Mouse (Mus musculus) myocyte (in vitro differentiated cells): ENCODE results near the gene Preb. TPM values are rescaled to one million over a fixed set of nuclear protein-coding genes. Genes with fewer than 3 reads are reported as not detected.

Experiments used
- H3K27me3 ChIP-seq: one replicate; pipeline ENCODE4 v1.6.1; 2011; ENCODE audit not compliant: control insufficient read depth, insufficient read depth, insufficient read length
- H3K36me3 ChIP-seq: one replicate; pipeline ENCODE4 v1.6.1; 2011; ENCODE audit not compliant: control insufficient read depth, insufficient read depth
- H3K4me2 ChIP-seq: one replicate; pipeline ENCODE4 v1.6.1; 2011; ENCODE audit warnings: low read depth, control low read depth
- H3K4me3 ChIP-seq: one replicate; pipeline ENCODE4 v1.5.1; 2011; ENCODE audit warnings: mild to moderate bottlenecking, control low read depth, moderate library complexity
- H3K79me2 ChIP-seq: one replicate; pipeline ENCODE4 v1.6.1; 2011; ENCODE audit not compliant: control insufficient read depth, insufficient read depth
- H3ac ChIP-seq: one replicate; pipeline ENCODE4 v1.6.1; 2011; ENCODE audit not compliant: control insufficient read depth, insufficient read length
- CEBPB ChIP-seq: IDR thresholded peaks from 2 replicates; pipeline ENCODE4 v1.6.1; 2011; ENCODE audit warnings: mild to moderate bottlenecking, moderate library complexity; ENCODE audit not compliant: poor library complexity, insufficient read depth, severe bottlenecking
- E2F4 ChIP-seq: IDR thresholded peaks from one replicate; pipeline ENCODE4 v1.6.1; 2011; ENCODE audit warnings: mild to moderate bottlenecking, control low read depth, moderate library complexity; ENCODE audit not compliant: insufficient read depth
- MAX ChIP-seq: IDR thresholded peaks from one replicate; pipeline ENCODE4 v1.6.1; 2011; ENCODE audit warnings: low read depth, mild to moderate bottlenecking, control low read depth
- MYOD1 ChIP-seq, 3 experiments: IDR thresholded peaks; one replicate each; pipeline ENCODE4 v1.6.1; 2011; ENCODE audit warnings: control low read depth in 2 of 3, low read depth in 2 of 3, mild to moderate bottlenecking in 2 of 3, moderate library complexity in 1 of 3; ENCODE audit not compliant: insufficient read length in 2 of 3, control insufficient read depth in 1 of 3
- MYOG ChIP-seq, 3 experiments: IDR thresholded peaks; one replicate each; pipeline ENCODE4 v1.6.1; 2011; ENCODE audit warnings: control low read depth in 2 of 3, low read depth in 2 of 3, mild to moderate bottlenecking in 2 of 3; ENCODE audit not compliant: insufficient read length in 2 of 3, control insufficient read depth in 1 of 3, insufficient read depth in 1 of 3
- POLR2A ChIP-seq: IDR thresholded peaks from one replicate; pipeline ENCODE4 v1.6.1; 2011; ENCODE audit warnings: low read depth, mild to moderate bottlenecking, control low read depth, moderate library complexity; ENCODE audit not compliant: insufficient read length
- POLR2AphosphoS2 ChIP-seq: IDR thresholded peaks from one replicate; pipeline ENCODE4 v1.6.1; 2011; ENCODE audit warnings: low read depth, control low read depth; ENCODE audit not compliant: insufficient read length
- REST ChIP-seq: IDR thresholded peaks from one replicate; pipeline ENCODE4 v1.6.1; 2011; ENCODE audit warnings: mild to moderate bottlenecking, control low read depth, moderate library complexity; ENCODE audit not compliant: insufficient read depth, insufficient read length
- SRF ChIP-seq: IDR thresholded peaks from one replicate; pipeline ENCODE4 v1.6.1; 2011; ENCODE audit warnings: low read depth; ENCODE audit not compliant: control insufficient read depth, insufficient read length
- TCF12 ChIP-seq: IDR thresholded peaks from one replicate; pipeline ENCODE4 v1.6.1; 2011; ENCODE audit warnings: mild to moderate bottlenecking, control low read depth; ENCODE audit not compliant: poor library complexity, insufficient read depth, severe bottlenecking
- TCF3 ChIP-seq: IDR thresholded peaks from one replicate; pipeline ENCODE4 v1.6.1; 2011; ENCODE audit warnings: low read depth, control low read depth; ENCODE audit not compliant: insufficient read length
- USF1 ChIP-seq: IDR thresholded peaks from one replicate; pipeline ENCODE4 v1.6.1; 2011; ENCODE audit warnings: low read depth, mild to moderate bottlenecking, control low read depth, moderate library complexity
- polyA plus RNA-seq: library from polyadenylated mRNA; unstranded; fragments of >200 nt; fragmentation: generic; extraction: Trizol; gene quantifications from one replicate; pipeline ENCODE4 v1.2.1, GENCODE M21; 2012; ENCODE audit warnings: missing spikeins

Preb gene
- polyA plus RNA-seq, 1 experiment = 158 TPM

- Histone ChIP-seq H3ac (no peak overlapping the region), H3K4me2 (peak overlapping the region; percentile 57), H3K27me3 (no peaks in the 10 kb centered on the region), H3K36me3 (no peaks in the 10 kb centered on the region), H3K79me2 (no peaks in the 10 kb centered on the region), H3K4me3 (no peak overlapping the region)
- TF ChIP-seq MYOD1 (IDR thresholded peaks at IDR 0.05; ENCODE audit: control insufficient read depth in 1 of 3, insufficient read length in 2 of 3, low read depth in 2 of 3) (peak; percentile 54 to 75 (median 61)), TCF12 (peak; percentile 42), MYOG (IDR thresholded peaks at IDR 0.05; ENCODE audit: control insufficient read depth in 1 of 3, insufficient read depth in 1 of 3, insufficient read length in 2 of 3, low read depth in 2 of 3) (peak in 1 of 3 experiments; percentile 84), TCF3 (no peak)
Measured at GRCm38 (mm10) chr5:30915974-30916433, 44.2 kb downstream of the Preb start.

- TF ChIP-seq MYOD1 (IDR thresholded peaks at IDR 0.05; ENCODE audit: control insufficient read depth in 1 of 3, insufficient read length in 2 of 3, low read depth in 2 of 3) = peak in 1 of 3 experiments; percentile 4
- TF ChIP-seq POLR2A = no peak
- no peak for TF ChIP-seq TCF3
- TF ChIP-seq MYOG (IDR thresholded peaks at IDR 0.05; ENCODE audit: control insufficient read depth in 1 of 3, insufficient read depth in 1 of 3, insufficient read length in 2 of 3, low read depth in 2 of 3) = no peak
- no peak for TF ChIP-seq CEBPB
- TF ChIP-seq E2F4 = no peak
- Histone ChIP-seq H3K4me3 (no peak overlapping the region), H3ac (no peak overlapping the region), H3K4me2 (peak overlapping the region; percentile 63), H3K36me3 (no peaks in the 10 kb centered on the region), H3K79me2 (no peaks in the 10 kb centered on the region), H3K27me3 (no peaks in the 10 kb centered on the region)
Measured at GRCm38 (mm10) chr5:30915456-30915855, 44.7 kb downstream of the Preb start.

- no peaks in the 10 kb centered on the region for H3K36me3 ChIP-seq
- H3K79me2 ChIP-seq = no peaks in the 10 kb centered on the region
- H3ac ChIP-seq = no peak overlapping the region
- no peaks in the 10 kb centered on the region for H3K27me3 ChIP-seq
- peak overlapping the region; percentile 63 for H3K4me2 ChIP-seq
- no peak for TF ChIP-seq MAX
- no peak for TF ChIP-seq REST
- no peak for TF ChIP-seq POLR2AphosphoS2
- TF ChIP-seq POLR2A = no peak
- no peak for TF ChIP-seq SRF
- TF ChIP-seq TCF3 = no peak
- no peak for TF ChIP-seq CEBPB
- TF ChIP-seq MYOG (IDR thresholded peaks at IDR 0.05; ENCODE audit: control insufficient read depth in 1 of 3, insufficient read depth in 1 of 3, insufficient read length in 2 of 3, low read depth in 2 of 3) = no peak
- H3K4me3 ChIP-seq = peak overlapping the region; percentile 13
Measured at GRCm38 (mm10) chr5:30914849-30915248, 45.3 kb downstream of the Preb start.

- Histone ChIP-seq H3K79me2 (no peaks in the 10 kb centered on the region), H3K4me2 (peak overlapping the region; percentile 63), H3K4me3 (peak overlapping the region; percentile 13), H3K27me3 (no peaks in the 10 kb centered on the region), H3K36me3 (no peaks in the 10 kb centered on the region), H3ac (no peak overlapping the region)
- TF ChIP-seq SRF (no peak), POLR2A (no peak), MAX (no peak), REST (no peak), MYOG (IDR thresholded peaks at IDR 0.05; ENCODE audit: control insufficient read depth in 1 of 3, insufficient read depth in 1 of 3, insufficient read length in 2 of 3, low read depth in 2 of 3) (no peak), TCF12 (no peak), POLR2AphosphoS2 (no peak), E2F4 (no peak), TCF3 (no peak), MYOD1 (IDR thresholded peaks at IDR 0.05; ENCODE audit: control insufficient read depth in 1 of 3, insufficient read length in 2 of 3, low read depth in 2 of 3) (no peak), CEBPB (no peak), USF1 (no peak)
Measured at GRCm38 (mm10) chr5:30914101-30914635, 46.0 kb downstream of the Preb start.

GRCm38 (mm10) chr5:30913060-30913841, 46.9 kb downstream of the Preb start, which contains the start of gene Emilin1:
TSS of gene Emilin1 (plus strand) at chr5:30913402.
- no peaks in the 10 kb centered on the region for H3K79me2 ChIP-seq
- peak within 1 kb of the TSS; percentile 63 for H3K4me2 ChIP-seq
- H3ac ChIP-seq = no peak within 1 kb of the TSS
- peak within 1 kb of the TSS; percentile 13 for H3K4me3 ChIP-seq
- H3K36me3 ChIP-seq = no peaks in the 10 kb centered on the region
- TF ChIP-seq TCF12 (no peak), CEBPB (no peak), MAX (no peak), POLR2A (no peak), MYOD1 (IDR thresholded peaks at IDR 0.05; ENCODE audit: control insufficient read depth in 1 of 3, insufficient read length in 2 of 3, low read depth in 2 of 3) (no peak), MYOG (IDR thresholded peaks at IDR 0.05; ENCODE audit: control insufficient read depth in 1 of 3, insufficient read depth in 1 of 3, insufficient read length in 2 of 3, low read depth in 2 of 3) (no peak), SRF (no peak), USF1 (no peak), REST (no peak), POLR2AphosphoS2 (no peak), TCF3 (no peak), E2F4 (no peak)
- H3K27me3 ChIP-seq = no peaks in the 10 kb centered on the region
